Mouse (Mus musculus): ENCODE results near the gene Lefty2. TPM values are rescaled to one million over a fixed set of nuclear protein-coding genes. Genes with fewer than 3 reads are reported as not detected.
A peak's percentile ranks its signal among the peaks of the same experiment; 100 is the strongest.

Lefty2 gene
- 1 to 10 TPM in 1 of 2 experiments, under 1 TPM in 1; 0.43 to 1.2 TPM for total RNA-seq (2021)
- long read RNA-seq, experiment 1, partial matches to known transcripts: 0 of 2 reads
- long read RNA-seq, experiment 1, other reads (novel, unspliced or antisense): 0 of 2 reads
- long read RNA-seq, experiment 2: 0 reads

- DNase-seq: no peak
These were observed at the start of gene Lefty2 for GRCm38 (mm10) chr1:180892808-180893207. Gene Lefty2 (plus strand): TSS chr1:180893108.

- DNase-seq: peak; percentile 80 to 84
These were observed 44.8 kb upstream of the Lefty2 start for GRCm38 (mm10) chr1:180848114-180848510.

DNA sequence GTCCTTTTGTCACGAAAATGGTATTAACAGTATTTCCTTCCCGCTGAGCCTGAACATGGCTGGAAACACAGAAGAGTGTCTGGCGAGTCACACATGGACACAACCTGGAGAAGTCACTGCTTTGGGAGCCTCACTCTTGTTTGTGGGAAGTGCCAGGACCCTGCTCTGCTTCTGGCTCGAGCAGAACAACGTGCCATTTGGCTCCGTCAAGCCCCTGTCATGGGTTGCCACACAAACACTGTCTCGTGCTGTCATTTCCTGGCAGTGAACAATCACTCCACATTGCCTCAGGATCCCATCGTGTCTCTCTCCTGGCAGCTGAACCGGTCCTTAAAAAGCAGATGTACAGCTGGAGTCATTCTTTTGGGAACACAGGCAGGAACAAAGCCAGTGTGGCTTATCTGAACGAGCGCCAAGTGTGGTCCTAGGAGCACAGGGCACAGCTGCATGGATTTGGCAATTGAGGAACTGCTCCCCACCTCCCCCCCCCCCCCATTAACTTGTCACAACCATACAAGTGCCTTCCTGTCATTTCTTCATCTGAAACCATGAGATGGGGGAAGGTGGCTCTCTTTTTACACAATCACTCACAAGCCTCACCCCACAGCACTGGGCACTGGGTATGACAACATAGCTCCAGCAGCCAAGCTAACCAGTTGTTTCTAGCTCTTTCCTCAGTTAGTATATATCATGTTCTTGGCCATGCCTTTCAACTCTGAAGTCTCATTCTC is 44.2 kb upstream of the Lefty2 start:
- peak; percentile 55 to 63 for DNase-seq

- DNase-seq: peak in 1 of 2 experiments; percentile 15
These were observed 43.1 kb upstream of the Lefty2 start for GRCm38 (mm10) chr1:180849701-180850301.

DNA sequence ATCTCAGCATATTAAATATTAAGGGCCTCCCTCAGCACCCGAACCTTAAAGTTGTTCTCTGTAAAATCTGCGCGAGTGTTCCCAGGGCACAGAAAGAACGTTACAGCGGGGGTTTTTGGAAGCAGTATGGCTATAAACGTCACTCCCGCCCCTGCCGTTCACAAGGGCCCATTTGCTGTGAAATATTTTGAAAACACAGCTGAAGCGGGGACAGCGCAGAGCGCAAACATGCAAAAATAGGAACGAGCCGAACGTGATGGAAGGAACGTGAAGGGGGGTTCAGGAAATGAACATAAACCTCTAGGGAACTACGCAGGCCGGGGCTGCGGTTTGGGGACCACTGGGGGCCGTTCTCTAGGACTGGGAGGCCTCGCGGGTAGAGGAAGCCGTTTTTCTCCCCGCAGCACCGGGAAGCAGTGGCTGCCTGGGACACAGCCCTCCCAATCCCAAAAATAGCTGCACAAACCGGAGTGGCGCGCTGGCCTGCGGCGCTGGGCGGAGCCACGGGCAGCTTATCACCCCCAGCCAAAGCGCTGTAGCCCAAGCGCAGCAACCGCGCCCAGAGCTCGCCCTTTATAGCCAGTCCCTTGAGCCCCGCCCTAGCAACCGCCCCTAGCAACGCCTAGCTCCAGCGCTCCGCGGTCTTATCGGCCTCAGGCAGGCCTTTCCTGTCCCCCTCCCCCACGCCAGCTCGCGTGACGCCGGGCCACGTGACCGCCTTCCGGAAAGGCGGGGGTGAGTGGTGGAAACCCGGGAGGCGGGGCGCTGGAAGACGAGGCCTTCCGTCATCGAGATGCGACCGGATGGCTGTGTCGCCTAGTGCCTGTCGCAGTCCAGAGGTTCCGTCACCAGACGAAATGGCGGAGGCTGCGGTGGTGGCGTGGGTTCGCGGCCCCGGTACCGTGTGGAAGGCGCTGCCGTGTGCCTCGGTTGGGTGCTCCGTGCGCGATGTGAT is 42.3 kb upstream of the Lefty2 start, which contains the start of gene Sde2:
TSS of gene Sde2 (plus strand) at position 812 of the 955 bp plus-strand sequence.
- DNase-seq: peak; percentile 100

DNA sequence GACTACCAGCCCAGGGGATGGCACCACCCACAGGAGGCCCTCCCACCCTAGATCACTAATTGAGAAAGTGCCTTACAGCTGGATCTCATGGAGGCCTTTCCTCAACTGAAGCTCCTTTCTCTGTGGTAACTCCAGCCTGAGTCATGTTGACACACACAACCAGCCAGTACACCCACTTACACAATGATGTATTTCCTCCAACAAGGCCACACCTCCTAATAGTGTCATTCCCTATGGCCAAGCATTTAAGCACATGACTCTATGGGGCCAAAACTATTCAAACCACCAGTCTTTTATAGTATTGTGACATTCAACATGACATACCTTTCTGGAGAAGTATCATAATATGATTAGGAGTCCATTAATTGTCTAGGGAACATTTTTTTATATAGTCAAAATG is 34.1 kb upstream of the Lefty2 start:
- DNase-seq: no peak

DNA sequence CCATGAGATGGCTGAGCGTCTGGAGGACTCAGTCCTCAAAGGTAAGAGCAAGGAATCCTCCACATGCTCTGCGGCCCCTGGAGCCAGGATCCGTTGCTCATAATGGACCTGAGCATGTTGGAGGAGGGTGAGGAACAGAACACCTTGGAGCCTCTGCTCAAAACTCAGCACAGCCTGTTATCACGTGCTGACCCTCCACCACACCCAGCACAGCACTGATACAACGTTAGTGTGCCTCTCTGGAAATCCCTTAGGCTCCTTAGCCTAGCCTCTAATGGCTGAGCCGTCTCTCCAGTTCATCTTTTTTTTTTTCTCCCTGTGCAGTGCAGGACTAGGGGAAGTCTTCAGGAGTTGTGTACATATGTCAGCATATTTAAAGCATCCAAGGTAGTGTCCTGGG is 32.9 kb upstream of the Lefty2 start:
- DNase-seq: no peak

DNA sequence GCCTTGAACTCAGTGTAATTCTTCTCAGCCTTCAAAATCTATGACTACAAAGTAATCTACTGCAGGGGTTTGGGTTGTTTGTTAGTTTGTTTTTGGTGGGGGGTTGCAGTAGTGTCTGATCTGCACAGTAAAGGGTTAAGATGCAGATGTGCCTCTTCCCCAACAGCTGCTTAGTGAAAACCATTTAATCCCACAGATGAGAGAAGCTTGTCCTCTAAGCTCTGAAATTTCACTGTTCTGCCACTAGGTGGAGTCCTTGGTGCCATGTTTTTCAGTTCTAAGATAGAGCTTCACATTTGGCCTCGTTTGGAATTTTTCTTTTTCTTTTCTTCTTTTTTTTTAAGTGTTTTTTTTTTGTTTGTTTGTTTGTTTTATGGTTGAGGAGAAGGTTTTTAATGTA is 29.3 kb upstream of the Lefty2 start:
- peak; percentile 16 to 30 for DNase-seq

DNA sequence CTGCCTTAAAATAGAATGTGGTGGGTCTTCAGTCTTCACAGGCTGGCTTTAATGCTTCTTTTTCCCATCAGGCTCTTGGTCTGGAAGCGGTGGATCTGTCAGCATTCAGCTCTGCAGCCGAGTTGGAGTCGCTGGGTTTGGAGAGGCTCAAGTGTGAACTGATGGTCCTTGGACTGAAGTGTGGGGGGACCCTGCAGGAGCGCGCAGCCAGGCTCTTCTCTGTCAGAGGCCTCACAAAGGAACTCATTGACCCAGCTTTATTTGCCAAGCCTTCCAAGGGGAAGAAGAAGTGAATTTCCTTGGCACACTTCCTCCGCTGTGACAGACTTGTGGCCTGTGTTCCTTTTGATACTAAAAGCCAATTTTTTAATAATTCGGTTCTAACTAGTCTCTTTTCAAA is 26.9 kb upstream of the Lefty2 start:
- no peak for DNase-seq

DNA sequence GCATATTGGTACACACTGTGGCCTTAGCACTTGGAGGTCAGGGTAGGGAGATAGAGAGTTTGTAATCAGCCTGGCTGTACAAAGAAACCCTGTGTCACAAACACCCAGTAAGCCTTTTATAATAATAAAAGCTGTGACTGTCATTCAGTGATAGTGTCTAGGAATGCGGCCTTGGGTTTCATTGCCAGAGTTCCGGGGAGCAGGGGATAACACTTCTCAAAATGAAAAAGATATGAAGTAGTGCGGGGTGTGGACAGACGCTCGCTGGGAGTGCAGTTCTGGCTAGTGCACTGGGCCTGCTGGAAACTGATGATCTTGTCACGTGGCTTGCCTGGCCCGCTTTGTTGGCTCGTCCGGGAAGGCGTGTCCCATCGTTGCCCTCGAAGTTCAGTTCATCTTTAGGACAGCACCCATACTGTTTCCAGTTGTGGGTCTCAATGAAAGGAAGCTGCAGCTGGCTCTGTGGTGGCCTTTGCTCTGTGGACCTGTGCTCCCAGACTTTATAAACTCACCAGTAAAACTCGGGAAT is 22.7 kb upstream of the Lefty2 start:
- peak; percentile 19 to 36 for DNase-seq

- peak; percentile 61 to 70 for DNase-seq
These were observed 18.9 kb upstream of the Lefty2 start for GRCm38 (mm10) chr1:180873861-180874484.

DNA sequence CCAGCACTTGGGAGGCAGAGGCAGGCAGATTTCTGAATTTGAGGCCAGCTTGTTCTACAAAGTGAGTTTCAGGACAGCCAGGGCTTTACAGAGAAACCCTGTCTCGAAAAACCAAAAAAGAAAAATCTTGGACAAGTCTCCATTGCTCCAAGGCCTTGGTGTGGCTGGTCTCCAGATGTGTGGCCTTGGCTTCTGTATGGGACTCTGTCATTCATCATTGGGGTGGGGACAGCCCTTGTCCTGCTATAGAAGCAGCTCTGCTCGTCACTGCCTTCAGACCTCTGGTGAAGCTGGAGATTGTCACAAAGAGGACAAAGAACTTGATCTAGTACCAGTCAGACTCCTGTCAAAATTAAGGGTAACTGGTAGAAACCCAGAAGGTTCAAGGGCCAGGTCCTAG is 18.3 kb upstream of the Lefty2 start:
- peak; percentile 73 to 76 for DNase-seq

GRCm38 (mm10) chr1:180875126-180875525 is 17.8 kb upstream of the Lefty2 start:
- no peak for DNase-seq

- no peak for DNase-seq
These were observed 15.4 kb upstream of the Lefty2 start for GRCm38 (mm10) chr1:180877466-180877865.

GRCm38 (mm10) chr1:180881768-180882167 is 11.1 kb upstream of the Lefty2 start:
- no peak for DNase-seq

DNA sequence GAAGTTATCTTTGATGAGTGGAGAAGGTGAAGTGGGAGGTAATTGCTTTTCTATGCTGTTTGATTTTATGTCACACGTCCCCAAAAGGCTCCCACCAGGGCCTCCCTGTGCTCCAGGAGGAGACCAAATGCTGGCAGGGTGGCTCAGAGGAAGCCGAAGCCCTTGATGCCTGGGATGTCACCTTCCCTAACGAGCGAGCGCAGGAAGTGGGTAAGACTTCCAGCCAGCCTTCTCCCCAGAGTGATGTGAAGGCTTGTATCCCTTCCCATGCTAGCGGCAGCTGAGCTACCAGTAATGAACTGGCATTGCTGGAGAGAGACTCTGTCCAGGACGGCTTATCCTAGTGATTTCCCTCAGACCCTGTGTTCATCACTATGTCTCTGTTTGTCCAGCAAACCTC is 9.2 kb upstream of the Lefty2 start:
- DNase-seq: no peak

DNA sequence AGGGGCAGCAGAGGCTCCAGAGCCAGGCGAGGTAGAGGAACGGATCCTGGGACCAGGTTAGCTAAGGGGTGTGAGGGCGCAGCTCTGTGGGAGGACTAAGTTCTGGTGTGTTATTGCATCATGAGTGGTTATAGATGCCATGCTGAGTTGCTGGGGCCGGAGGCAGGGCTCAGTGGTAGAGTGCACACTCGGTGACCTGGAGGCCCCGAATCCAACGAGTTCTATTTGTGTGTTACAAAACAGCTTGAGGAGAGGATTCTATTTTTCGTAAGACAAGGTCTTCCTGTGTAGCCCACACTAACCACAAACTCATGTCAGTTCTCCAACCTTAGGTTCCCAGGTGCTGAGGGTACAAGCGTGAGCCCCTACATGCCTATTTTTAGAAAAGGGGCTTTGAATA is 8.4 kb upstream of the Lefty2 start:
- no peak for DNase-seq

GRCm38 (mm10) chr1:180888556-180889042 is 4.3 kb upstream of the Lefty2 start:
- DNase-seq: peak; percentile 81 to 85

DNA sequence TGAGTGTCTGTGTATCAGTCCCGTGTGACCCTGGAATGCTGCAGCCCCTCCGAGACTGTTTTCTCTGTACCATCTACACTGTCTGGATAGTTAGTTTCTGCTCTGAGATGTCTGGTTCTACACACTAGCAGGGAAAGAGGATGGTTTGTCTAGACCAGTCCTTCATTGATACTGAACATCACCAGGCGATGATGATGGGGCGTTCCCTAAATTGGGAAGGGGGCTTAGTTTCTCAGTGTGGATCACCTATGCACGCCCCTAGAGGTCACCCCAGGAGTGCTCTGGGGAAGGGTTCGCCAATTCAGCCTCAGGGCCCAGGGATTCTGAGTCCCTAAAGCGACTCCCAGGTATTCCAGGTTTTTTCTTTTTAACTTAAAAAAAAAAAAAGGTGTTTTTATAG is 3.7 kb upstream of the Lefty2 start:
- no peak for DNase-seq

DNA sequence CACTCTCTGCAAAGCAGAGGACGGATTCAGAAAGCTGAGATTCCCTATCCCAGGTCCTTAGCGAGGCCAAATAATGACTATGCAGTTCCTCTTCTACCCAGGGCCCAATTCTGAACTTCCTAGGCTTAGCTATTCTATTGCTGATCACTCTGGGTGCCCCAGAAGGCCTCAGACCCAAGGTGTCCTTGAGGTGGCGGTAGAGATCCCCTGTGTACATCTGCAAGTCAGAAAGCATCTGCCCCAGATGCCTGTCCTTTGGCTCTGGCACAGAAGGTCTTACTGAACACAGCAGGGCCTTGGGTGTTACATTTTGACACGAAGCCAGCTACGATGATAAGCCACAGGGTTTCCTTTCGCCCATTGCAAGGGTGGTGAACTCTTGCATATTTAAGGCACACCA is 3.1 kb upstream of the Lefty2 start:
- peak; percentile 49 to 55 for DNase-seq

Data from adrenal gland, postnatal 36 days (tissue).